Mouse (Mus musculus) bone marrow, adult 2 months (tissue): ENCODE results near the gene P2rx6. TPM values are rescaled to one million over a fixed set of nuclear protein-coding genes. Genes with fewer than 3 reads are reported as not detected.
"Not testable (repeated sequence)": the region's sequence is repeated elsewhere in the genome, so short reads cannot be mapped to it uniquely, and the experiment has no call there.

Source experiments
- H3K27ac ChIP-seq: fragments of 200-500 bp; 2 replicates; pipeline ENCODE4 v1.5.1; 2012; ENCODE audit warnings: low read depth, mild to moderate bottlenecking, control low read depth, inconsistent platforms, low read length; ENCODE audit not compliant: control insufficient read depth, poor library complexity, insufficient read depth
- H3K4me1 ChIP-seq: fragments of 200-500 bp; 2 replicates; pipeline ENCODE4 v1.6.1; 2011; ENCODE audit warnings: low read length; ENCODE audit not compliant: control insufficient read depth, insufficient read depth
- H3K4me3 ChIP-seq: fragments of 200-500 bp; replicated peaks from 2 replicates; pipeline ENCODE3; 2011; ENCODE audit warnings: mild to moderate bottlenecking, low read depth, low read length, control low read depth; ENCODE audit not compliant: control insufficient read depth
- CTCF ChIP-seq: fragments of 200-500 bp; IDR thresholded peaks from 2 replicates; pipeline ENCODE4 v1.5.1; 2011; ENCODE audit warnings: low read length, control low read depth; ENCODE audit not compliant: control insufficient read depth, insufficient read depth
- POLR2A ChIP-seq: fragments of 200-500 bp; IDR thresholded peaks from 2 replicates; pipeline ENCODE4 v1.6.1; 2011; ENCODE audit warnings: low read depth, mild to moderate bottlenecking, control low read depth, low read length, borderline replicate concordance; ENCODE audit not compliant: control insufficient read depth
- WGBS: fragments of 180-500 bp; shearing (Covaris S2); methylation state at CpG from one replicate; pipeline ENCODE4 v1.1.7; 2018; 5-methylcytosine and 5-hydroxymethylcytosine counted together
- polyA plus RNA-seq: library from polyadenylated mRNA; stranded (reverse); fragments of >200 nt; gene quantifications from 2 replicates; pipeline ENCODE4 v1.2.4, GENCODE M21; 2011; ENCODE audit warnings: low replicate concordance; ENCODE audit not compliant: missing spikeins, insufficient read depth, insufficient read length

The P2rx6 gene
- polyA plus RNA-seq, 1 experiment, result not detected

- peak within 1 kb of the TSS; percentile 93 for H3K27ac ChIP-seq
- H3K4me3 ChIP-seq, result peak within 1 kb of the TSS; percentile 96
- WGBS, result under 1% methylated on average over 67 of the region's 67 CpGs
- H3K4me1 ChIP-seq, result peaks cover 2% of the 10 kb centered on the region; the same call in 1 of the 2 replicates
- no peak for TF ChIP-seq CTCF
- peak; percentile 78 for TF ChIP-seq POLR2A
Measured at GRCm38 (mm10) chr16:17530640-17531288, 30.9 kb upstream of the P2rx6 start, which contains the start of gene Thap7. Gene Thap7 (minus strand): TSS chr16:17531136.

DNA sequence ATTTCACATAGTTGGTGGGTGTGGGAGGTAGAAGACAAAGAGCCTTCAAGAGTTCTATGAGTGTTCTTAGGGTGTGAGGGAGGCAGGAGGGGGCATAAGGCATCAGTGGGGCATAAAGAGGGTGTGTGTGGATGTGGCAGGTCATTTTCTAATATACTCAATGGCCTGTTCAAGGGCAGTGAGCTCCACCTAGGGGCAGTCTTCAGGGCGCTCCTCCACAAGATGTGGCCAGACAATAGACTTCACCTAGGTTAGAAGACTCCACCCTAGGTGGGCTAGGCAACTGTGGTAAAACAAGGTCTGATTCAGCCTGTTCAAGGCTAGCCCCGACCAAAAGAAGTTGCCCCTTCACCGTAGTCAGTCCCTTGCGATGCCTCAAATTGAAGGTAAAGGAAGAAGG lies 29.4 kb upstream of the P2rx6 start:
- no peak overlapping the region for H3K4me3 ChIP-seq
- H3K27ac ChIP-seq, result no peak overlapping the region
- WGBS, result 63% methylated on average over 4 of the region's 4 CpGs
- peak; percentile 47; the same call in 1 of the 2 replicates for TF ChIP-seq CTCF
- no peak for TF ChIP-seq POLR2A
- peaks cover 2% of the 10 kb centered on the region; the same call in 1 of the 2 replicates for H3K4me1 ChIP-seq

DNA sequence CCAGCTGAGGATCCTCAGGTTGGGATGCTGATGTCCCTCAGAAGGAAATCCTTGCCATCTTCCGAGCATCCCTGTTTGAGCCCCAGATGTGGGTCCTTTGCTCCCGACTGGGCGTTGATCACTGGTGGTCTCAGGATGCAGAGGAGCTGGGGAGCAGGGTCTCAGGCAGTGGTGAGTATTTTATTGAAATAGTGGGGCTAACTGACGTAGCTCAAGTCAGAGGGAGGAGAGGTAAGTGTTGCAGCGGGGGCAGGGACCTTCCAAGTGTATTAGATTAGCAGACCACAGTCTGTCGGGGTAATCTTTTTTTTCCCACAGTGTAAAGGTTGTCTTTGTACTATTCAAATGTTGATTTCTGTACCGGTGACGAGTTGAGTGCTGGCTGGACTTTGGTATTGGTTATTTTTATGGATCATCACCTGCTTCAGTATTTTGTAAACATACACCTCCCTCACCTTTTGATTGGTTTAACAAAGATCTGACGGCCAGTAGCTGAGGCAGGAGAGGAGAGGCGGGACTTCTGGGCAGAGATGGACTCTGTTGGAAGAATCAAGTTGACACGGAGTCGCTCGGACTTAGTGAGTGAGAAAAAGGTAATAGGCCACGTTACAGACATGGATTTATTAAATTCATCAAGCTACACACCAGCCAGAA lies 28.9 kb upstream of the P2rx6 start:
- Histone ChIP-seq H3K4me3 (no peak overlapping the region), H3K27ac (no peak overlapping the region), H3K4me1 (peaks cover 2% of the 10 kb centered on the region; the same call in 1 of the 2 replicates)
- WGBS, result 75% methylated on average over 14 of the region's 14 CpGs
- TF ChIP-seq POLR2A (no peak), CTCF (no peak)

DNA sequence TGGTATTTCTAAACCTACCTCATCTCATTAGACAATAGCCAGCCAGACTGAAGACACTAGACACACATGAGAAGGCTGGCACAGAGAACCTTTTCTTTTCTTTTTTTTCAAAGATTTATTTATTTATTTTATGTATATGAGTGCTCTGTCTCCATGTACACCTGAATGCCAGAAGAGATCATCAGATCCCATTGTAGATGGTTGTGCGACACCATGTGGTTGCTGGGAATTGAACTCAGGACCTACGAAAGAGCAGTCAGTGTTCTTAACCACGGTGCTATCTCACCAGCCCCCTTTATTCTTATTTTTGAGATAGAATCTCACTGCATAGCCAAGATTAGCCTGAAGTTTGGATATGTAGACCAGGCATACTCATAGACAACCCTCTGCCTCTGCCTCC lies 25.1 kb upstream of the P2rx6 start:
- Histone ChIP-seq H3K4me1 (no peaks in the 10 kb centered on the region), H3K27ac (no peak overlapping the region), H3K4me3 (no peak overlapping the region)
- 66% methylated on average over 3 of the region's 3 CpGs for WGBS
- TF ChIP-seq POLR2A, result no peak
- no peak for TF ChIP-seq CTCF

DNA sequence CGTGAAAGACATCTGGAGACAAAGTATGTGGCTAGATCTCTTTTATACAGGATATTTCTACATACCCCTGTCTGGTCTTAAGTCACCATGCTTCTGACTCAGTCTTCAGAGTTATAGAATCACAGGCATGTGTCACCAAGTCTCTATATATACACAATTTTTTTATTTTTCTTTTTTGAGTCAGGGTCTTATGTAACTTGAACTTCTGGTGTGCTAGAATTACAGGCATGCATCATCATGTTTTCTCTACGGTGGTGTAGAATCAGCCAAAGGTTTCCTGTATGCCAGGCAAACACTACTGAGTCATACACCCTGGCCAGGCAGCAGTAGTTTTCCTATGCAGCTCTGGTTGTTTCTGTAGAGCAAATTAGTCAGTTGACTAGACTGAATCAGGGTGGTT lies 19.1 kb upstream of the P2rx6 start:
- TF ChIP-seq POLR2A (no peak), CTCF (no peak)
- Histone ChIP-seq H3K4me3 (no peak overlapping the region), H3K27ac (no peak overlapping the region), H3K4me1 (peaks cover 1% of the 10 kb centered on the region; the same call in 1 of the 2 replicates)
- WGBS, result 19% methylated on average over 2 of the region's 2 CpGs

DNA sequence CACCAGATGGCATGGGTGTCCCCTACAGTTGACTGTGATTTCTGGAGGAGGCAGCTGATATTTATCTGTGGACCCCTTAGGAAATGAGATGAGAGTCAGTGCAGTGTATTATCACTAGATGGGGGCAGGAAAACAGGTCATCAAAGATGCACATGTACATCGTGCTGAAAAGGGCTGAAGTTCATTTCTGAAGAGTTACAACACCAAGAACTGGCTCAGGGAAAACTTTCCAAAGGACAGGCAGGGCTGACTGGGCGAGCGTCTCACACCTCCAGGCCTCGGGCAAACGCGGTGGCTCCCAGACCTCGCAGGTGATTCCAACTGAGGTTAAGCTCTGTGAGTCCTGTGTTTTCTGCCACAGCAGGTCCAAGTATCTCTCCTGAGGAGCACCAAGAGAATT lies 8.8 kb upstream of the P2rx6 start:
- Histone ChIP-seq H3K4me1 (peaks cover 2% of the 10 kb centered on the region), H3K27ac (no peak overlapping the region), H3K4me3 (no peak overlapping the region)
- TF ChIP-seq POLR2A, result no peak
- TF ChIP-seq CTCF, result no peak
- WGBS, result 77% methylated on average over 7 of the region's 7 CpGs

DNA sequence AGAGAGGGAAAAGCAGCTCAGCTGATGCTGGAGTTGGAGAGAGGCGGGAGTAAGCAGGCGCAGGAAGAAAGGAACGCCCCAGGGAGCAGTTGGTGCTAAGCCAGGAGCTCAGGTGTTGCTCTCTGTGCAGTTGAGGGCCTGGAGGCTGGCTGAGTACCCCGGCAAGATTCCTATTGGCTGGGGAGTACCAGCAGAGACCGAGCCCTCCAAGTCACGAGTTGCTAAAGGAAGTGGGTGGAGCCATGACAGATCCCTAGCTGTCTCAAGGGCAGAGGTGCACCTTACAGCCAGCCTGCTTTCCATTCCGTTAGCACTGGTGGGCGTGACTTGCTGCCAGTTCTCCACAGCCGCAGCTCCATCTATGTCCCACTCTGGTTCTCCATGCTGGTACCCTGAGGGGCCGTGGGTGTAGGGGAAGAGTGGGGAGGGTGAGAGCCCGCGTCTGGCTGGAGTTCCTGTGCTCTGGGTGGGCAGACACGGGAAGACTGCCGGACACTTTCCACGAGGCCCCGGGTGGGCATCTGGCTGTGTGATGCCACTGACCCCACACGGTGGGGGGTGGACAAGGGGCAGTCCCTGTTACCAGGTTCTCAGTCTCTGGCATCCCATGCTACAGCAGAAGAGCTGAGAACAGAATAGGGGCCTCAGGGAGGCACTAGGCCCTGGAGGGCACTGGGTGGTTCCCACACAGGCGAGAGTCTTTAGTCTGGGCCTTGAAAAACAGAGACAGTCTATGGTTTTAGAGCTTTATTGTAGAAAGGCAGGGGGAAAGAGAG lies 7.6 kb upstream of the P2rx6 start:
- peak overlapping the region; percentile 29; the same call in 1 of the 2 replicates for H3K27ac ChIP-seq
- WGBS, result 13% methylated on average over 18 of the region's 18 CpGs
- H3K4me3 ChIP-seq, result peak overlapping the region; percentile 46
- TF ChIP-seq POLR2A (no peak), CTCF (no peak)
- H3K4me1 ChIP-seq, result peaks cover 2% of the 10 kb centered on the region

DNA sequence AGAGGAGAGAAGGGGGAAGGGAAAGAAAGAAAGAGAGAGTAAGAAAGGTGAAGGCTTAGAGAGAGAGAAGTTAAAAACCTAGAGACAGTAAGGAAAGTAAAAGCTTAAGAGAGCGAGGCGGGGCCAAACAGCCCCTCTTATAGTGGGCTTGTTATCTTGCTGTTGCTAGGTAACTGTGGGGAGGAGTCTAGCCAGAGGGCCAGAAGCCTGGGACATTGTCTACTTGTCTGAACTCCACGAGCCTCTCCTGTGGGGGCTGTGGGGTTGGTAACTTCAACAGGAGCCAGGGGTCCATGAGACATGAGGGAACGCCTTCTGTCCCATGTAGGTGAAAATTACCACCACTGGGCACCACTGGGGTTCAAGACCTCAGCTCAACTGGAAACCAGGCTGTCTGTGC lies 7.0 kb upstream of the P2rx6 start:
- H3K4me3 ChIP-seq, H3K4me1 ChIP-seq, H3K27ac ChIP-seq: not testable (repeated sequence)
- WGBS, result 54% methylated on average over 4 of the region's 4 CpGs
